Mouse (Mus musculus) forebrain, embryonic 14.5 days (tissue): ENCODE measurements around the gene Slc9a9. TPM values are rescaled to one million over a fixed set of nuclear protein-coding genes. Genes with fewer than 3 reads are reported as not detected.

Experiments
- microRNA-seq: library from miRNA; unstranded; fragments of <30 nt; microRNA quantifications from one replicate; pipeline ENCODE4, GENCODE M21; 2016
- polyA plus RNA-seq: library from polyadenylated mRNA; unstranded; fragments of >200 nt; fragmentation: Nextera tagmentation; extraction: Ambion mirVana; gene quantifications from 2 replicates; pipeline ENCODE4 v1.2.1, GENCODE M21; 2014

The Slc9a9 gene
- polyA plus RNA-seq, 1 experiment from 2014 or later: 3.7 TPM

Small RNA genes lying within 50 kb of the gene (microRNA-seq; reads per million reads assigned to microRNA genes)
- not detected for gene Mir7656

Other genes starting within 250 kb of the Slc9a9 start
- 6.6 and 7.0 TPM in 2 replicates for gene 1190002N15Rik, start 131.8 kb upstream of the Slc9a9 start, polyA plus RNA-seq